Mouse (Mus musculus) C2C12 (cell line): ENCODE measurements around the gene Enox1. TPM values are rescaled to one million over a fixed set of nuclear protein-coding genes. Genes with fewer than 3 reads are reported as not detected.

ENCODE experiments used
- H3K27me3 ChIP-seq: one replicate; pipeline ENCODE4 v1.6.1; 2011; ENCODE audit not compliant: control insufficient read depth, insufficient read depth, insufficient read length
- H3K36me3 ChIP-seq: one replicate; pipeline ENCODE4 v1.6.1; 2011; ENCODE audit not compliant: control insufficient read depth, insufficient read depth
- H3K4me3 ChIP-seq: one replicate; pipeline ENCODE4 v1.5.1; 2011; ENCODE audit warnings: mild to moderate bottlenecking, control low read depth; ENCODE audit not compliant: poor library complexity, insufficient read depth, severe bottlenecking
- H3K79me2 ChIP-seq: one replicate; pipeline ENCODE4 v1.6.1; 2011; ENCODE audit not compliant: control insufficient read depth, insufficient read depth
- H3K79me3 ChIP-seq: one replicate; pipeline ENCODE4 v1.6.1; 2011; ENCODE audit warnings: low read depth, control low read depth
- H3ac ChIP-seq: one replicate; pipeline ENCODE3; 2011; ENCODE audit warnings: low read depth; ENCODE audit not compliant: control insufficient read depth, insufficient read length
- CEBPB ChIP-seq: IDR thresholded peaks from one replicate; pipeline ENCODE4 v1.6.1; 2011; ENCODE audit warnings: low read depth, mild to moderate bottlenecking, control low read depth, moderate library complexity
- CTCF ChIP-seq: IDR thresholded peaks from one replicate; pipeline ENCODE4 v1.5.1; 2011; ENCODE audit not compliant: control insufficient read depth, insufficient read depth, insufficient read length
- FOSL1 ChIP-seq: IDR thresholded peaks from one replicate; pipeline ENCODE4 v1.8.0; 2011; ENCODE audit warnings: mild to moderate bottlenecking, low read length; ENCODE audit not compliant: poor library complexity, insufficient read depth, severe bottlenecking
- MAX ChIP-seq: IDR thresholded peaks from one replicate; pipeline ENCODE4 v1.6.1; 2011; ENCODE audit warnings: mild to moderate bottlenecking, control low read depth
- MYOD1 ChIP-seq: IDR thresholded peaks from one replicate; pipeline ENCODE4 v1.6.1; 2011; ENCODE audit warnings: low read depth; ENCODE audit not compliant: control insufficient read depth, insufficient read length
- MYOG ChIP-seq: IDR thresholded peaks from one replicate; pipeline ENCODE4 v1.6.1; 2011; ENCODE audit not compliant: control insufficient read depth, insufficient read length; ENCODE audit errors: extremely low read depth
- USF1 ChIP-seq: IDR thresholded peaks from one replicate; pipeline ENCODE4 v1.6.1; 2011; ENCODE audit warnings: low read depth, mild to moderate bottlenecking, control low read depth, moderate library complexity
- polyA plus RNA-seq: library from polyadenylated mRNA; unstranded; fragments of >200 nt; fragmentation: generic; extraction: Trizol; gene quantifications from one replicate; pipeline ENCODE4 v1.2.1, GENCODE M21; 2012; ENCODE audit warnings: missing spikeins

Enox1 gene
- polyA plus RNA-seq, 1 experiment: 0.75 TPM

GRCm38 (mm10) chr14:77738751-77739365 is 582.3 kb downstream of the Enox1 start:
- Histone ChIP-seq H3K79me3 (no peaks in the 10 kb centered on the region), H3K4me3 (no peak overlapping the region), H3ac (no peak overlapping the region), H3K79me2 (no peaks in the 10 kb centered on the region), H3K36me3 (no peaks in the 10 kb centered on the region), H3K27me3 (no peaks in the 10 kb centered on the region)
- TF ChIP-seq USF1: no peak

- TF ChIP-seq MYOG: no peak
- no peak for TF ChIP-seq MAX
- TF ChIP-seq CEBPB: no peak
- no peak for TF ChIP-seq CTCF
- no peak for TF ChIP-seq USF1
- TF ChIP-seq MYOD1: no peak
- no peak for TF ChIP-seq FOSL1
- no peaks in the 10 kb centered on the region for H3K27me3 ChIP-seq
- no peaks in the 10 kb centered on the region for H3K79me2 ChIP-seq
- no peaks in the 10 kb centered on the region for H3K36me3 ChIP-seq
- no peak overlapping the region for H3ac ChIP-seq
- H3K79me3 ChIP-seq: no peaks in the 10 kb centered on the region
- no peak overlapping the region for H3K4me3 ChIP-seq
Measured at GRCm38 (mm10) chr14:77739376-77739775, 582.8 kb downstream of the Enox1 start.

GRCm38 (mm10) chr14:77744638-77745240 is 588.2 kb downstream of the Enox1 start:
- H3ac ChIP-seq: no peak overlapping the region
- no peaks in the 10 kb centered on the region for H3K27me3 ChIP-seq
- H3K79me2 ChIP-seq: no peaks in the 10 kb centered on the region
- TF ChIP-seq MYOG (no peak), USF1 (no peak), FOSL1 (no peak), MAX (no peak), MYOD1 (no peak), CTCF (no peak), CEBPB (no peak)
- H3K4me3 ChIP-seq: no peak overlapping the region
- H3K79me3 ChIP-seq: no peaks in the 10 kb centered on the region
- no peaks in the 10 kb centered on the region for H3K36me3 ChIP-seq

GRCm38 (mm10) chr14:77748920-77749319 is 592.4 kb downstream of the Enox1 start:
- no peaks in the 10 kb centered on the region for H3K27me3 ChIP-seq
- no peak overlapping the region for H3K4me3 ChIP-seq
- H3ac ChIP-seq: no peak overlapping the region
- no peaks in the 10 kb centered on the region for H3K36me3 ChIP-seq
- TF ChIP-seq USF1 (no peak), MAX (no peak), FOSL1 (no peak), CEBPB (no peak), MYOD1 (no peak), CTCF (no peak), MYOG (no peak)
- H3K79me3 ChIP-seq: no peaks in the 10 kb centered on the region
- no peaks in the 10 kb centered on the region for H3K79me2 ChIP-seq

Other genes with a start within 250 kb of the Enox1 start
- gene Ccdc122, start 120.0 kb upstream of the Enox1 start, polyA plus RNA-seq: 2.1 TPM
- 5.4 TPM for gene Lacc1, start 119.9 kb upstream of the Enox1 start, polyA plus RNA-seq